Mouse (Mus musculus): Measurements from ENCODE around the gene Odaph. TPM values are rescaled to one million over a fixed set of nuclear protein-coding genes. Genes with fewer than 3 reads are reported as not detected.
"Not testable (repeated sequence)": the region's sequence is repeated elsewhere in the genome, so short reads cannot be mapped to it uniquely, and the experiment has no call there.

Gene Odaph
- polyA plus RNA-seq (2015; fragmentation: Nextera tagmentation; extraction: Ambion mirVana) = not detected in 2 replicates

DNA sequence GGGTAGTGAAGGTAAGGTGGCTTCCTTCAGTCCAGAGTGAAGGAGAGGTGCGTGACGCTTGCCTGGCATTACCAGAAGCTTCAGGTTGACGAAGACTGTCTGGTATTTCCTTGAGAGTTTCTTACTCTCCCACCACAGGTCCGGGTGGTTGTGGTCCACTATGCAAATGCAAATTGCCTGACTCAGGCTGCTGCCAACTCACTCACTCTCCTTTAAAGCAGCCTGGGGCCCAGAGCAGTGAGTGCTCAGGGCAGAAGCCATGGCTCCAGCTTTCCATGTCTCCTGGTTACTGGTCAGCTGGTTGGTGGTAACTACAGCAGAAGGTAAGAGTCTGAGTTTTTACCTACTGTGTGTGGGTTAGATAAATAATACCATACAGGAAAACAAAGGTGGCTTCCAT, at the start of gene Odaph:
Gene Odaph, plus strand, starts transcription at position 240 of the 400 bp plus-strand sequence.
- no peak within 1 kb of the TSS for H3K4me2 ChIP-seq (replicated peaks)
- no peak within 1 kb of the TSS for H3K9ac ChIP-seq (replicated peaks)
- WGBS = 68% methylated on average over 4 of the region's 4 CpGs
- H3K4me1 ChIP-seq = no peaks in the 10 kb centered on the region
- H3K27ac ChIP-seq (replicated peaks) = no peak within 1 kb of the TSS
- no peak within 1 kb of the TSS for H3K4me3 ChIP-seq
- H3K27me3 ChIP-seq = no peaks in the 10 kb centered on the region
- no peaks in the 10 kb centered on the region for H3K36me3 ChIP-seq
- no peaks in the 10 kb centered on the region for H3K9me3 ChIP-seq
- ATAC-seq (replicated peaks) = no peak

DNA sequence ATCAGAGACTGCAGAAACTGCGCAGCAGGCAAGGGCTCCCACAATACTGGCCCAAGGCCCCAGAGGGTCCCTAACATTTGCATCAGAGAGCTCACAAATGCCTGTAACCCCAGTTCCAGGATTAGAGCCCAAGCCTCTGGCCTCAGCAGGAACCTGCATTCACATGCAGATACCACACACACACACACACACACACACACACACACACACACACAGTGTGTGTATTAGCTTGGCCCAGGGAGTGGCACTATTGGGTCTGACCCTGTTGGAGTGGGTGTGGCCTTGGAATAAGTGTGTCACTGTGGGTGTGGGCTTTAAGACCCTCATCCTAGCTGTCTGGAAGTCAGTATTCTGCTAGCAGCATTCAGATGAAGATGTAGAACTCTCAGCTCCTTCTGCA, 41.7 kb upstream of the Odaph start:
- H3K4me1 ChIP-seq; ATAC-seq (replicated peaks); H3K9me3 ChIP-seq; H3K4me3 ChIP-seq; H3K27ac ChIP-seq (replicated peaks); H3K27me3 ChIP-seq; H3K4me2 ChIP-seq (replicated peaks); H3K9ac ChIP-seq (replicated peaks): not testable (repeated sequence)
- peaks cover 36% of the 10 kb centered on the region for H3K36me3 ChIP-seq
- WGBS = 73% methylated on average over 1 of the region's 1 CpGs

DNA sequence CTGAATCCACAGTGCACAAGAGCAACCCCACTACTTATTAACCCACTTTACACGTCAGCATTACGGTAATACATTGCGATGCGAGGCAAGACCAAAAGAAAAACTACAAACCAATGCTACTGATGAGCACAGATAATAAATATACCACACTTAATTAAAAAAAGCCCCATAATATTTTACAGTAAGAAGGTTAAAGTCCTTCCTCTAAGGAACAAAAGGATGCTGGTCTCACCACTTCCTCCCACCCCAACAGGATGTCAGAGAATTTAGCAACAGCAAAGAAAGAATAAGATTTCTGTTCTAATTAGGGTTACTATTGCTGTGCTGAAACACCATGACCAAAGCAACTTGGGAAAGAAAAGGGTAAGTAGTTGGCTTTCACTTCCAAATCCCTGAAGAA, 40.3 kb upstream of the Odaph start:
- H3K27me3 ChIP-seq = no peaks in the 10 kb centered on the region
- no peak for ATAC-seq (replicated peaks)
- no peaks in the 10 kb centered on the region for H3K4me1 ChIP-seq
- WGBS = 96% methylated on average over 4 of the region's 4 CpGs
- H3K27ac ChIP-seq (replicated peaks) = no peak overlapping the region
- H3K36me3 ChIP-seq = peaks cover 41% of the 10 kb centered on the region
- H3K4me2 ChIP-seq (replicated peaks) = no peak overlapping the region
- no peak overlapping the region for H3K9ac ChIP-seq (replicated peaks)
- H3K9me3 ChIP-seq = no peaks in the 10 kb centered on the region
- H3K4me3 ChIP-seq = no peak overlapping the region

DNA sequence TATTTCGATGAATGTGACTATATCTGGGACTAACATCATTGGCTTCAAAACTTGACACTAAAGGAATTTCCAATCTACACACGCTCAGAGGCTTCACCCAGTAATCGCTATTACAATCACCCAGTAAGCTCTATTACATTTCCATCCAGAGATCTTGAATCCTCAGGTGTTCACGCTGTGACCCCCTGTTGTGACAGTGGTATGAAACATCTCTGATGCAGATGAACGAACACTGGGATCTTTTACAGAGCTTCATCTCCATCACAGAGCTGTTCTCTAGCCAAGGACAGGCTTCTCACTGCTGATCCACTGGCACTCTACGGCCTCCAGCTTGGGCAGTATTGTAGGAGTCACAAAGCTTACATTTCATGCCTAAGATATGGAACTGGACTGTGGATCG, 37.8 kb upstream of the Odaph start:
- Histone ChIP-seq H3K9me3 (no peaks in the 10 kb centered on the region), H3K4me3 (no peak overlapping the region), H3K27me3 (no peaks in the 10 kb centered on the region), H3K4me2 (replicated peaks) (no peak overlapping the region), H3K27ac (replicated peaks) (no peak overlapping the region), H3K9ac (replicated peaks) (no peak overlapping the region), H3K4me1 (no peaks in the 10 kb centered on the region), H3K36me3 (peaks cover 56% of the 10 kb centered on the region)
- no peak for ATAC-seq (replicated peaks)
- WGBS = 90% methylated on average over 7 of the region's 7 CpGs

DNA sequence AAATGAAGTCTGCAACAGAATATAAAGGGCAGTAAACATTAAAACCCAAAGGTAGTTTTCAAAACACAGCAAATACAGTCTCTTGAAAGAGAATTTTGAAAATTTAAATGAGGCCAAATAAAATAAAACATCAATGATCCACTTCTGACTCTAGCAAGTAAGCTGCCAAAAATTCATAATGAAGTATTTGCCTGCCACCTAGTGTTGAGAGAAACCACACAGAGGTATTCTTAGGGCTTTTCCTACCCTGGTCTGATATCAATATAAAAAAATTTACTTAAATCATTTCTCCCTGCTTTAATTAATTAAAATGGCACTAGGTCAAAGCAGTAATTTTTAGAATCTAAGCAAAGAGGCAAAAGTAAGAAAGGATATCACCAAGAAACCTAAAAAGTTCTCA, 35.9 kb upstream of the Odaph start:
- no peak for ATAC-seq (replicated peaks)
- no peak overlapping the region for H3K4me2 ChIP-seq (replicated peaks)
- no peak overlapping the region for H3K4me3 ChIP-seq
- no peaks in the 10 kb centered on the region for H3K9me3 ChIP-seq
- no peak overlapping the region for H3K27ac ChIP-seq (replicated peaks)
- no peak overlapping the region for H3K9ac ChIP-seq (replicated peaks)
- no peaks in the 10 kb centered on the region for H3K4me1 ChIP-seq
- H3K36me3 ChIP-seq = peaks cover 57% of the 10 kb centered on the region
- H3K27me3 ChIP-seq = no peaks in the 10 kb centered on the region

DNA sequence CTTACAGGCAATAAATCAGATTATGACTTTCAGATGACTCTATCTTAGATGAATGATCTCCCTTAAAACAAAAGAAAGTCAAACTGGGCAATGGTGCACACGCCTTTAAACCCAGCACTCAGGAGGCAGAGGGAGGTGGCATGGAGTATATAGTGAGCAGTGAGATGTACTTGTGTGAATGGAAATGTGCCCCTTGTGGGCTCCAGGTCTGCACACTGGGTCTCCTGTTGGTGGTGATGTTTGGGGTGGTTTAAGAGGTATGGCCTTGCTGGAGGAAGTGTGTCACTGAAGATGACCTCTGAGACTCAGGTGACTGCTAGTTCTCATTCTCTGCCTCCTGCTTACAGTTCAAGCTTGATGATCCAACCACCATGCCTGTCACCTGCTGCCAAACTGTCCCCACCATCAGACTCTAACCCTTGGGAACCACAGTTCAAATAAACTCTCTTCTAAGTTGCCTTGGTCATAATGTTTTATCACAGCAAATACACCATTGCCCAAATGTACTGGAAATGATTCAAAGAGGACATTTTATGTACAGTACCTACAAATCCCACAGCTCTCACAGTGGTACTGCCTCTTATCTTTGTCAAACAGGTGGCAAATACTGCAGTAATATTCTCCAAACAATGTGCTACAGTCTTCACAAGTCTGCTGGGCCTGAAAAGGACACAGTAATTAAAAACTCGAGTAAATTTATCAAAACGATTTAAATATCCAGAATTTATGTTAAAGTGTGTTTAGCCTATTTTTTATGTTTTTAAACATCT, 30.1 kb upstream of the Odaph start:
- no peak overlapping the region for H3K4me3 ChIP-seq
- H3K27me3 ChIP-seq = no peaks in the 10 kb centered on the region
- 94% methylated on average over 3 of the region's 3 CpGs for WGBS
- peaks cover 33% of the 10 kb centered on the region for H3K36me3 ChIP-seq
- no peak overlapping the region for H3K27ac ChIP-seq (replicated peaks)
- H3K4me1 ChIP-seq = peaks cover 28% of the 10 kb centered on the region
- H3K9me3 ChIP-seq = no peaks in the 10 kb centered on the region
- H3K4me2 ChIP-seq (replicated peaks) = no peak overlapping the region
- ATAC-seq (replicated peaks) = no peak
- no peak overlapping the region for H3K9ac ChIP-seq (replicated peaks)

DNA sequence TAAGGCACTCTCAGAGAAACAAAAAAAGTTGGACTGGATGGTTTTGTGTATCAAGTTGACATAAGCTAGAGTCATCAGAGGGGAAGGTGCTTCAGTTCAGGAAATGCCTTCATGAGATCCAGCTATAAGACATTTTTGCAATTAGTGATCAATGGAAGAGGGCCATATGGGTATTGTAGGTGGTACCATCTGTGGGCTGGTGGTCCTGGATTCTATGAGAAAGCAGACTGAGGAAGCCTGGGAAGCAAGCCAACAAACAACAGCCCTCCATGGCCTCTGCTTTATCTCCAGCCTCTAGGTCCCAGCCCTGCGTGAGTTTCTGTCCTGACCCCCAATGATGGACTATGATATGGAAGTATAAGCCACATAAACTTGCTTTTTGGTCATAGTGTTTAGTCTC, 28.2 kb upstream of the Odaph start:
- no peak overlapping the region for H3K4me3 ChIP-seq
- H3K27me3 ChIP-seq = no peaks in the 10 kb centered on the region
- no peak for ATAC-seq (replicated peaks)
- H3K4me1 ChIP-seq = peaks cover 36% of the 10 kb centered on the region
- no peak overlapping the region for H3K27ac ChIP-seq (replicated peaks)
- no peak overlapping the region for H3K9ac ChIP-seq (replicated peaks)
- H3K4me2 ChIP-seq (replicated peaks) = no peak overlapping the region
- peaks cover 18% of the 10 kb centered on the region for H3K36me3 ChIP-seq
- 57% methylated on average over 1 of the region's 1 CpGs for WGBS
- H3K9me3 ChIP-seq = no peaks in the 10 kb centered on the region

DNA sequence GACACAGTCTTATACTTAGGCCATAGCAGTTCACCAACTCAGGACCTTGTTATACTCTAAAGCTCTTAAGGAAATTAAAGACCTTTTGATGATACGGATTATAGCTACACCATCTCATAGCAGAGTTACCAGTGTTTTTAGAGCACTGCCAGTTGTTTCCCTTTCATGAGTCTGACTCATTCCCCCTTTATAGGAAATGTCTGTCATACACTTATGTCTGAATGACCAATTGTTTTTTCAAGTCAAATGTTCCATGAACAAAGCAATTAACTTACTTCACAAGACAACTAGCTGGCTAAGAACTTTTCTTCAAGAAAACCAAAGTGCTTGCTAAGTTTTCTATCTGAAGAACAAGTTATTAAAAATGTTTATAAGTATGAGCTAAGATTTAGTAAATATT, 27.3 kb upstream of the Odaph start:
- WGBS = 89% methylated on average over 1 of the region's 1 CpGs
- H3K27me3 ChIP-seq = no peaks in the 10 kb centered on the region
- H3K4me1 ChIP-seq = peaks cover 37% of the 10 kb centered on the region
- H3K9me3 ChIP-seq = no peaks in the 10 kb centered on the region
- H3K4me2 ChIP-seq (replicated peaks) = no peak overlapping the region
- no peak overlapping the region for H3K9ac ChIP-seq (replicated peaks)
- H3K27ac ChIP-seq (replicated peaks) = no peak overlapping the region
- H3K36me3 ChIP-seq = peaks cover 15% of the 10 kb centered on the region
- H3K4me3 ChIP-seq = no peak overlapping the region
- ATAC-seq (replicated peaks) = no peak

DNA sequence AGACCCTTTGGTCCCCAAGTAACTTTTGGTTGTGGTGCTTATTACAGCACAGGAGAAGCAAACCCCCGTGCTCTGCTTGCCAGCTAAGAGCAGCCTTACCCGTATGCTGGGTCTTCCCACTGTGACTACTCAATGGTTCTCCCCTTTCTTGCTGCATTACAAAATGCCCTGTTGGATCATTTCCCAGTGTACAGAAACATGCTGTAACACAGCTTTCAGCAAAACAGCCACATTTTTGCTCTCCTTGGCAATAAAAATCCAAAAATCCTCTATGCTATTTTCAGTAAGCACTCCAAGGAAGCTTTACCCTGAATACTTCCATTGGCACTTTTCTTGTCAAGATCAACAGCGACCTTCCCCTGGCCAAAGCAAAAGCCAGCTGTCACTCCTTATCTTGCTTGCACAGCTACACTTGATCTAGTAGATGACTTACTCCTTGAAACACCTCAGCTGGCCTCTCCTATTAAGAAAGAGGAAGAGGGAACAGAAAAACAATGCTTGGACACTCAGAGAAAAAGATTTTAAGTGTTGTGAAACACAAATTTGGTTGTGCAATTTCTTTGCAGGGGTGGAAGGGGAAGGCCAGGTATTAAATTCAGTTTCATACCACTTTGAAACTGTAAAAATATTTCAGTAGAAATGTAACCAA, 26.5 kb upstream of the Odaph start:
- Histone ChIP-seq H3K27me3 (no peaks in the 10 kb centered on the region), H3K36me3 (peaks cover 11% of the 10 kb centered on the region), H3K27ac (replicated peaks) (no peak overlapping the region), H3K9me3 (no peaks in the 10 kb centered on the region), H3K4me1 (peaks cover 37% of the 10 kb centered on the region), H3K9ac (replicated peaks) (no peak overlapping the region), H3K4me3 (no peak overlapping the region), H3K4me2 (replicated peaks) (peak overlapping the region; percentile 4)
- 60% methylated on average over 3 of the region's 3 CpGs for WGBS
- ATAC-seq (replicated peaks) = no peak

DNA sequence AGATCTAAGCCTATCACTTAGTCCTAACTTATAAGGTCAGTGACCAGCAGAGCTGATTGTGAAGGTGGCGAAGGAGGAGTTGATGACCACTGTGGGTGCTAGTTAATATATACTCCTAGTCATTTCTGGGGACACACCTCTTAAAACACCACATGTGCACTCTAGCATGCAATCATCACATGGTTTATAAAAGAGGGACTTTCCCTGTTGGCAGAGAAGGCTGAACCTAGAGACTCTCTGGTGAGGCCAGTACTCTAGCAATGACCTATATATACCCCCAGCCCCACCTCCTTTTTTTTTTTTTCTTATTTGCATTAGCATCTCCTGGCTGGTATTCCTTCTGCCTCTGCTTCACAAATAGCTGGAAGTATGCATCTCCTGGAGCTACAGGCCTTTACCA, 25.9 kb upstream of the Odaph start:
- Histone ChIP-seq H3K9ac (replicated peaks) (0 out of 2 replicates have a peak overlapping the region, but pooled peaks have one; percentile 79), H3K4me2 (replicated peaks) (peak overlapping the region; percentile 57), H3K9me3 (no peaks in the 10 kb centered on the region), H3K27ac (replicated peaks) (no peak overlapping the region), H3K4me1 (peaks cover 37% of the 10 kb centered on the region), H3K4me3 (peak overlapping the region; percentile 82), H3K36me3 (peaks cover 10% of the 10 kb centered on the region), H3K27me3 (no peaks in the 10 kb centered on the region)
- ATAC-seq (replicated peaks) = no peak
- WGBS = 94% methylated on average over 1 of the region's 1 CpGs

DNA sequence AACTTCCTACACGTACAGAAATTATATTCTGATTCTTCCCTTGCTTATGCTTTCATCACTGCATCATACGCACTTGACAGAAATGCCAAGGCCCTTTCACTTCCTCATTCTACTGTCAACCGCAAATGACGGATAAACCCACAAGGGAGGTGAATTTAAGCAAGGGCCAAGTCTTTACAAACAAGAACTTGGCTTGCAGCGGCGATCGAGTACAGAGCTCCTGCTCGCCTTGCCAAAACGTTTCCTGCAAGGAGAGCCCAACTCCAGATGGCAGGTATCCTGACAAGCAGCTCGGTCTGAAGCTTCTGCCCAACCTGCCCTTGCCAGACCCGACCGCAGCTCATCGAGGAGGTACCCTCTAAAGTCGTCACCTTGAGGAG, 25.0 kb upstream of the Odaph start:
- H3K27me3 ChIP-seq = no peaks in the 10 kb centered on the region
- peaks cover 3% of the 10 kb centered on the region for H3K36me3 ChIP-seq
- H3K9me3 ChIP-seq = no peaks in the 10 kb centered on the region
- no peak for ATAC-seq (replicated peaks)
- H3K4me3 ChIP-seq = peak overlapping the region; percentile 82
- H3K9ac ChIP-seq (replicated peaks) = peak overlapping the region; percentile 79
- H3K4me1 ChIP-seq = peaks cover 37% of the 10 kb centered on the region
- H3K4me2 ChIP-seq (replicated peaks) = peak overlapping the region; percentile 57
- 1% methylated on average over 14 of the region's 14 CpGs for whole genome bisulfite sequencing
- peak overlapping the region; percentile 100 for H3K27ac ChIP-seq (replicated peaks)

DNA sequence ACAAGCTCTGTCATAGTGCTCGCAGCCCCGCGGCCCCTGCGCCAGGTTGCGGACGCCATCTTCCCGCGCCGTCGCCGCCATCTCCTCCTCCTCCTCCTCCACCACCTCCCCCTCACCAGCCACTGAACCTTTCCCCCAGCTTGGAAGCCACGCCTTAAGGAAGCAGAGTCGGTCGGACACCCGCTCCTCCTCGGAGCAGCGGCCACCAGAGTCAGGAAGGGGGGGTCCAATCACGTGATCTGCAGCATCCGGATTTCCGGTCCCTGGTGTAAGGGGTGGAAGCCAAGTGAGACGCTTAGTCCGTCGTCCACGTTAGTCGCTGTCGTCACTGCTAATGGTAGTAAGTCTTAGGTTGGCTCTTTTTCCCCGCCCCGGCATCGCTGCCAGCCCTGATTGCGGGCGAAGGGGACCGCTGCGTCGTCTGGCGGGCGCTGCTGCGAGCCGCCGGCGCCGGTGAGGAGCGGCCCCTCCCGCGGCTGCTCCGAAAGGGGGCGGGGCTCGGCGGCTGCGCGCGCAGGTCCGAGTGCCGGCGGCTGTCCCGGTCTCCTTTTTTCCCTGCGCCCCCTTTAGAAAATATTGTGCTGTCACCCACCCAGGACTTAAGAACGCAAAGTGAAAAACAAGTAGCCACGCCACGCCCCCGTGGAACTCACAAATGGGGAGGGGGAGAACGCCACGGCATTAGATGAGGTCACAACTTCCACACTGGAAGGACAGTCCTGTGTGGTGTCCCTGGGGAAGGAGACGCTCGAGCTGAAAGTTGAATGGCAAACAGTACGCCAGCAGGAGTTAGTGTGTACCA, 24.4 kb upstream of the Odaph start, which contains the start of gene Rchy1:
Gene Rchy1, minus strand, starts transcription at position 430 of the 802 bp plus-strand sequence.
- no peaks in the 10 kb centered on the region for H3K27me3 ChIP-seq
- peaks cover 37% of the 10 kb centered on the region for H3K4me1 ChIP-seq
- no peaks in the 10 kb centered on the region for H3K9me3 ChIP-seq
- peak within 1 kb of the TSS; percentile 60 for H3K4me2 ChIP-seq (replicated peaks)
- ATAC-seq (replicated peaks) = peak; percentile 98
- under 1% methylated on average over 65 of the region's 65 CpGs for WGBS
- peak within 1 kb of the TSS; percentile 100 for H3K27ac ChIP-seq (replicated peaks)
- H3K4me3 ChIP-seq = peak within 1 kb of the TSS; percentile 82
- H3K36me3 ChIP-seq = no peaks in the 10 kb centered on the region
- peak within 1 kb of the TSS; percentile 79 for H3K9ac ChIP-seq (replicated peaks)

All from forebrain, embryonic 15.5 days (tissue).